Mouse (Mus musculus) ES-Bruce4 (cell line): ENCODE results near the gene Doc2a.

Experiments used
- CTCF ChIP-seq: IDR thresholded peaks from one replicate; pipeline ENCODE4 v1.8.1; 2011; ENCODE audit warnings: low read depth, low read length
- POLR2A ChIP-seq: IDR thresholded peaks from one replicate; pipeline ENCODE4 v1.8.1; 2011; ENCODE audit warnings: low read length; ENCODE audit not compliant: insufficient read depth

GRCm38 (mm10) chr7:126853454-126853853 lies 6.2 kb downstream of the Doc2a start:
- TF ChIP-seq POLR2A = no peak
- no peak for TF ChIP-seq CTCF
